Mouse (Mus musculus): ENCODE measurements around the gene Vps26c. TPM values are rescaled to one million over a fixed set of nuclear protein-coding genes. Genes with fewer than 3 reads are reported as not detected.
"Not testable (repeated sequence)": the region's sequence is repeated elsewhere in the genome, so short reads cannot be mapped to it uniquely, and the experiment has no call there.

Gene Vps26c
- total RNA-seq, 2 experiments from 2014 or later, result 8.2 to 10.4 TPM

- TF ChIP-seq CTCF (IDR thresholded peaks at IDR 0.05), result no peak
- H3K27ac ChIP-seq, result peak overlapping the region; percentile 93
- DNase-seq, result peak; percentile 88
- H3K4me3 ChIP-seq, result no peak overlapping the region
- intact Hi-C loops (cut with DNase I), result loop anchor here (2.0 kb wide), 1 partner anchor 151 kb away; no protein-coding TSS in a partner anchor
Measured at GRCm38 (mm10) chr16:94467337-94468055, 59.1 kb downstream of the Vps26c start.

GRCm38 (mm10) chr16:94466317-94466716 lies 60.3 kb downstream of the Vps26c start:
- H3K4me3 ChIP-seq, DNase-seq, H3K27ac ChIP-seq: not testable (repeated sequence)
- intact Hi-C loops (cut with DNase I), result loop anchor here (2.0 kb wide), 1 partner anchor 152 kb away; no protein-coding TSS in a partner anchor

- Histone ChIP-seq H3K4me3 (no peak overlapping the region), H3K27ac (no peak overlapping the region)
- intact Hi-C loops (cut with DNase I), result loop anchor here (2.0 kb wide), 1 partner anchor 153 kb away; no protein-coding TSS in a partner anchor
- DNase-seq, result no peak
- TF ChIP-seq CTCF (IDR thresholded peaks at IDR 0.05), result no peak
Measured at GRCm38 (mm10) chr16:94465900-94466299, 60.7 kb downstream of the Vps26c start.

GRCm38 (mm10) chr16:94464067-94464466 lies 62.6 kb downstream of the Vps26c start:
- no peak for TF ChIP-seq CTCF (IDR thresholded peaks at IDR 0.05)
- no peak for DNase-seq
- no peak overlapping the region for H3K4me3 ChIP-seq
- H3K27ac ChIP-seq, result no peak overlapping the region
- intact Hi-C loops (cut with DNase I), result no loop called here

GRCm38 (mm10) chr16:94454146-94454545 lies 72.5 kb downstream of the Vps26c start:
- no peak for TF ChIP-seq CTCF (IDR thresholded peaks at IDR 0.05)
- DNase-seq, result no peak
- Histone ChIP-seq H3K4me3 (no peak overlapping the region), H3K27ac (no peak overlapping the region)
- intact Hi-C loops (cut with DNase I), result no loop called here

- intact Hi-C loops (cut with DNase I), result no loop called here
- DNase-seq, result no peak
- Histone ChIP-seq H3K27ac (no peak overlapping the region), H3K4me3 (no peak overlapping the region)
- TF ChIP-seq CTCF (IDR thresholded peaks at IDR 0.05), result no peak
Measured at GRCm38 (mm10) chr16:94452768-94453167, 73.9 kb downstream of the Vps26c start.

- no peak for TF ChIP-seq CTCF (IDR thresholded peaks at IDR 0.05)
- Histone ChIP-seq H3K4me3 (no peak overlapping the region), H3K27ac (no peak overlapping the region)
- no peak for DNase-seq
- intact Hi-C loops (cut with DNase I), result no loop called here
Measured at GRCm38 (mm10) chr16:94451545-94452488, 74.8 kb downstream of the Vps26c start.

- intact Hi-C loops (cut with DNase I), result no loop called here
- no peak for TF ChIP-seq CTCF (IDR thresholded peaks at IDR 0.05)
- no peak for DNase-seq
- Histone ChIP-seq H3K27ac (no peak overlapping the region), H3K4me3 (no peak overlapping the region)
Measured at GRCm38 (mm10) chr16:94449632-94450031, 77.0 kb downstream of the Vps26c start.

- no peak overlapping the region for H3K27ac ChIP-seq
- intact Hi-C loops (cut with DNase I), result no loop called here
- H3K4me3 ChIP-seq, result no peak overlapping the region
- DNase-seq, result no peak
- peak; percentile 43 for TF ChIP-seq CTCF (IDR thresholded peaks at IDR 0.05)
Measured at GRCm38 (mm10) chr16:94449151-94449550, 77.5 kb downstream of the Vps26c start.

Other genes starting within 250 kb of the Vps26c start
- gene Hlcs, start 213.3 kb downstream of the Vps26c start, total RNA-seq (2021), result 10 to 100 TPM in 1 of 2 experiments, 1 to 10 TPM in 1; 7.5 to 10.3 TPM
- 1 to 10 TPM in 1 of 2 experiments, under 1 TPM in 1; 0.59 to 1.0 TPM for gene Ripply3, start 198.4 kb downstream of the Vps26c start, total RNA-seq (2021)
- gene Ttc3, start 156.2 kb downstream of the Vps26c start, total RNA-seq (2021), result 10 to 100 TPM; 54.4 to 55.3 TPM
- 100 to 1,000 TPM; 149 to 161 TPM for gene Pigp, start 155.0 kb downstream of the Vps26c start, total RNA-seq (2021)
- gene Dyrk1a, start 43.2 kb upstream of the Vps26c start, total RNA-seq (2021), result 10 to 100 TPM; 94.4 to 98.0 TPM